Mouse (Mus musculus): Measurements from ENCODE around the gene Slc12a7.

GRCm38 (mm10) chr13:73839137-73839548 is 106.2 kb downstream of the Slc12a7 start:
- no peak for TF ChIP-seq CTCF (IDR thresholded peaks at IDR 0.05; ENCODE audit: borderline replicate concordance, extremely low read depth, insufficient read depth, insufficient read length)
- TF ChIP-seq POLR2A (IDR thresholded peaks at IDR 0.05; ENCODE audit: borderline replicate concordance, extremely low read depth, insufficient read depth, insufficient read length, poor library complexity, severe bottlenecking) = no peak
